Mouse (Mus musculus) hindbrain, embryonic 14.5 days (tissue): ENCODE measurements around the gene Bid. TPM values are rescaled to one million over a fixed set of nuclear protein-coding genes. Genes with fewer than 3 reads are reported as not detected.

Source experiments
- ATAC-seq: fragments of 200-750 bp; cut with Nextera tagmentation; 2 replicates; pipeline ENCODE4 v1.8.0; 2017; ENCODE audit warnings: moderate number of reproducible peaks, mild to moderate bottlenecking, moderate TSS enrichment, moderate library complexity; ENCODE audit not compliant: low FRiP score
- DNase-seq: peaks from one replicate; pipeline ENCODE4 v3.0.0-alpha.2; 2015; ENCODE audit warnings: low spot score
- H3K27ac ChIP-seq: fragments of 300-500 bp; sonication (generic); 2 replicates; pipeline ENCODE4 v1.5.1; 2014; ENCODE audit warnings: mild to moderate bottlenecking, moderate library complexity
- H3K27me3 ChIP-seq: fragments of 300-500 bp; sonication (generic); 2 replicates; pipeline ENCODE4 v1.6.1; 2014; ENCODE audit warnings: mild to moderate bottlenecking, low read length, mixed read lengths; ENCODE audit not compliant: control insufficient read depth, insufficient read depth
- H3K36me3 ChIP-seq: fragments of 300-500 bp; sonication (generic); replicated peaks from 2 replicates; pipeline ENCODE4 v1.6.1; 2014; ENCODE audit not compliant: control insufficient read depth, insufficient read depth
- H3K4me1 ChIP-seq: fragments of 300-500 bp; sonication (generic); replicated peaks from 2 replicates; pipeline ENCODE4 v1.6.1; 2014; ENCODE audit warnings: antibody characterized with exemption, low read length, mixed read lengths; ENCODE audit not compliant: control insufficient read depth, insufficient read depth
- H3K4me2 ChIP-seq: fragments of 300-500 bp; sonication (generic); replicated peaks from 2 replicates; pipeline ENCODE4 v1.6.1; 2014; ENCODE audit warnings: mild to moderate bottlenecking, moderate library complexity
- H3K4me3 ChIP-seq: fragments of 300-500 bp; sonication (generic); replicated peaks from 2 replicates; pipeline ENCODE4 v1.5.1; 2014; ENCODE audit warnings: mild to moderate bottlenecking, low read length
- H3K9ac ChIP-seq: fragments of 300-500 bp; sonication (generic); 2 replicates; pipeline ENCODE4 v1.6.1; 2014
- H3K9me3 ChIP-seq: fragments of 300-500 bp; sonication (generic); 2 replicates; pipeline ENCODE4 v1.6.1; 2016; ENCODE audit warnings: low read length; ENCODE audit not compliant: control insufficient read depth
- WGBS: fragments of 180-500 bp; shearing (Covaris S2); extraction: QIAGEN DNeasy Blood & Tissue Kit; methylation state at CpG from one replicate; pipeline ENCODE4 v1.1.7; 2014; 5-methylcytosine and 5-hydroxymethylcytosine counted together
- polyA plus RNA-seq: library from polyadenylated mRNA; unstranded; fragments of >200 nt; fragmentation: Nextera tagmentation; extraction: Ambion mirVana; gene quantifications from 2 replicates; pipeline ENCODE4 v1.2.1, GENCODE M21; 2014

Gene Bid
- polyA plus RNA-seq, 1 experiment from 2014 or later: 40.2 TPM

DNA sequence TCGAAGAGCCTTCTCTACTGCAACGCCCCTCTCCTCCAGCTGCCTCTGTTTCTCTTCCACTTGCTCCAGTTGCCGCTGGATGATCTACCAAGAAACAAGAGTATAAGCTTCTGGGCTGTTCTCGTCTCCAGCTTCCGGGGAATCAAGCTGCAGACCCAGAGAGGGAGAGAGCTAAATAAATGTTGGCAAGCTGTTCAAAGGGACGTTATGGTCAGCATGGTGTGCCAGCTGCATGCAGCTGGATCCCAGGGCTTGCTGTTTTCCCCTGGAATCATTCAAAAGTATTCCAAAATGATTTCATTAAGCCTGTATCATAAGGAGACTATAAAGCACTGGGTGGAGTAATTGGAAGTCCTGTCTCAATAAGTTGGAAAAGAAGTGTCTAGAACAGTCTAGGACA is 34.7 kb upstream of the Bid start:
- H3K4me3 ChIP-seq: no peak overlapping the region
- peaks cover 90% of the 10 kb centered on the region for H3K36me3 ChIP-seq
- no peak overlapping the region for H3K9ac ChIP-seq
- H3K9me3 ChIP-seq: no peaks in the 10 kb centered on the region
- no peaks in the 10 kb centered on the region for H3K4me1 ChIP-seq
- DNase-seq: no peak
- ATAC-seq: no peak
- H3K27me3 ChIP-seq: no peaks in the 10 kb centered on the region
- H3K4me2 ChIP-seq: no peak overlapping the region
- H3K27ac ChIP-seq: no peak overlapping the region
- WGBS: 93% methylated on average over 6 of the region's 6 CpGs

DNA sequence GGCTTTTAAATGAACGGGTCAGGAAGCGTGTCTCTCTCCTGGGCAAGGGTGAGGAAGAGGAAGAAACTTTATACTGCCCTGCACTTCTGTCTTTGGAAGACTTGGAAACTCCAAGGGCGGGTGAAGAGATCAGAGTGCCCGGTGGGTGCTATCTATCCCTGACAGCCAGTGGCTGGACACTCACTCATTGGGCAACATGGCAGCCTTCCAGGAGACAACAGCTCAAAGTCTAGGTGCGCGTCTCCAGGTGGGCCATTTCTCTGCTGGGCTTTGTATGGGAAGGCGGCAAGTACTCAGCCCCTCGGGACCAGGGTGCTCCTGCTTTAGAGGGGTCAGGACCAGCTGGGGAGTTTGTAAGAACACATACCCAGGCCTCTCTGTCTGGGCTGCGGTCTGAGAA is 28.9 kb upstream of the Bid start:
- no peaks in the 10 kb centered on the region for H3K9me3 ChIP-seq
- no peak overlapping the region for H3K4me2 ChIP-seq
- H3K9ac ChIP-seq: no peak overlapping the region
- 93% methylated on average over 9 of the region's 9 CpGs for WGBS
- H3K27ac ChIP-seq: no peak overlapping the region
- no peak for DNase-seq
- no peak for ATAC-seq
- H3K4me3 ChIP-seq: no peak overlapping the region
- H3K36me3 ChIP-seq: peaks cover 56% of the 10 kb centered on the region
- no peaks in the 10 kb centered on the region for H3K4me1 ChIP-seq
- no peaks in the 10 kb centered on the region for H3K27me3 ChIP-seq

DNA sequence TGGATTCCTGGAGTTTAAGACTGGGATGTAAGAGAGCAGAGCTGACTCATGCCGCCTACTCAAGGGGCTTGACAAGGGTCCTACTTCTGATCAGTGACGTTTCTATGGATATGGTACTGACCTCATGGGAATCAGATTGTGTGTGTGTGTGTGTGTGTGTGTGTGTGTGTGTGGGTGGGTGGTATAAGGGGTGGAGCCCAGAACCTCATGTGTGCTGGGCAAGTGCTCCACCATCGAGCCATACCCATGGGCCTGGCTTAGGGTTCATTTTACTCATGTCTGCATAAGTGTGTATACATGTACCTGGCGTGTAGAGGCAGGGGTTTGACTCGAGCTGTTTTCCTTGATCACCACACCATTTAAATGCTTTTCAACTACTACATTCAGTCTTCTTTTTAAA is 27.3 kb upstream of the Bid start:
- no peak overlapping the region for H3K4me3 ChIP-seq
- ATAC-seq: no peak
- DNase-seq: no peak
- no peaks in the 10 kb centered on the region for H3K9me3 ChIP-seq
- WGBS: 91% methylated on average over 5 of the region's 5 CpGs
- H3K4me1 ChIP-seq: no peaks in the 10 kb centered on the region
- H3K36me3 ChIP-seq: peaks cover 42% of the 10 kb centered on the region
- no peaks in the 10 kb centered on the region for H3K27me3 ChIP-seq
- no peak overlapping the region for H3K4me2 ChIP-seq
- H3K9ac ChIP-seq: no peak overlapping the region
- H3K27ac ChIP-seq: no peak overlapping the region

DNA sequence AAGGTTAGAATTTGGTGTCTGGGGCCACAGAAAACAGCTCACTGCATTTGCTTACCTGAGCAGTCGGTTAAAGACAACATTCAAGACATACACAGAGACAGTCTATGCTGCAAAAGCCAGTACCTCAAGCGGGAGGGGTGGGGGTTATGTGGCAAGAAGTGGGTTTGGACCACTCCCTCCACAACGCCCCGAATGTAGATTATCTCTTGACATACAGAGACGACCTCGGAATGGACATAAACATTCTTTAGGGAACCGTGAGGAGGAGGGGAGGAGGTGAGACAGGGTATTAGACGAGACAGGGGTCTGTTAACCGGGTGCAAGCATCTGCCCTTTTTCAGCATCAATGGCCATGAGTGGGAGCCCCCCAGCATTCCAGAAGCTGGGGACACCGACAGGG is 26.9 kb upstream of the Bid start:
- H3K4me2 ChIP-seq: no peak overlapping the region
- no peaks in the 10 kb centered on the region for H3K9me3 ChIP-seq
- ATAC-seq (no peak), DNase-seq (no peak)
- H3K27me3 ChIP-seq: no peaks in the 10 kb centered on the region
- 89% methylated on average over 10 of the region's 10 CpGs for WGBS
- H3K9ac ChIP-seq: no peak overlapping the region
- no peaks in the 10 kb centered on the region for H3K4me1 ChIP-seq
- no peak overlapping the region for H3K27ac ChIP-seq
- H3K4me3 ChIP-seq: no peak overlapping the region
- H3K36me3 ChIP-seq: peaks cover 38% of the 10 kb centered on the region

DNA sequence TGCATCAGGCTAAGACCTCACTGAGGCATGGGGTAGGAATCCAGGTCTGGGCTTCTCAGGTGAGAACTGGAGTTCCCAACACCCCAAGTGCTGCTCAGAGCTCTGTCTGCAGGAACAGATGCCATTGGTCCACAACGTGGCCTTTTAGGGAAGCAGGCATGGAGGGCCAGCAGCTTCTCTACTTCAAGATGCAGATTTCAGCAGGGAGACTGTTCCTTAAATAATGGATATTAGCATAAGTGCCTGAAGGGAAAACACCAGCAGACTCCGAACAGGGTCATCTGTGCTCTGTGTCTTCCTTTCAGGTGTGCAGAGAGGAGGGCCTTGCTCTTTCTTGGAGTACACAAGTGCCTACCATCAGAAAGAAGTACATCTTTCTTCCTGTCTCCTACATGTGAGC is 26.4 kb upstream of the Bid start:
- no peak overlapping the region for H3K4me3 ChIP-seq
- H3K36me3 ChIP-seq: peaks cover 34% of the 10 kb centered on the region
- H3K4me2 ChIP-seq: no peak overlapping the region
- no peaks in the 10 kb centered on the region for H3K27me3 ChIP-seq
- DNase-seq (no peak), ATAC-seq (no peak)
- no peaks in the 10 kb centered on the region for H3K9me3 ChIP-seq
- H3K4me1 ChIP-seq: no peaks in the 10 kb centered on the region
- 71% methylated on average over 2 of the region's 2 CpGs for WGBS
- H3K27ac ChIP-seq: no peak overlapping the region
- no peak overlapping the region for H3K9ac ChIP-seq

DNA sequence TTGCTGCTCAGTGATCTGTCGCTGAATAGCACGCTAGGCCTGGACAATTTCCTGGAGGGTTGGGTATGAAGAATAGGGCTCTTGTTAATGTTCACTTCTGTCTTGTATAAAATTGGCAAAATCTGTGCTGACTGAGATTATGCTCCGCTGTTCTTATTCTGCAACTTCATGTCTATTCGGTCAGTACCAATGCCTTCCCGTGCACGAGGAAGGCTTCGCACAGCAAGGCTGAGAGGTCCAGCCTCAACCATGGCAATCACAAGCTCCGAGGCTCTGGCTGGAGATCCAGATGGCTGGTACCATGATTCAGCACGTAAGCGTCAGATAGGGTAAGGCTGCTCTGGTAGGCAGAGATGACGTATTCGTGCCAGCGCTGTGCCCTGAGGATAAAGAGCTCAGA is 24.9 kb upstream of the Bid start:
- no peaks in the 10 kb centered on the region for H3K27me3 ChIP-seq
- WGBS: 93% methylated on average over 13 of the region's 13 CpGs
- peaks cover 19% of the 10 kb centered on the region for H3K36me3 ChIP-seq
- no peak overlapping the region for H3K9ac ChIP-seq
- no peak overlapping the region for H3K27ac ChIP-seq
- H3K4me2 ChIP-seq: no peak overlapping the region
- no peak for ATAC-seq
- H3K9me3 ChIP-seq: no peaks in the 10 kb centered on the region
- H3K4me1 ChIP-seq: no peaks in the 10 kb centered on the region
- no peak for DNase-seq
- no peak overlapping the region for H3K4me3 ChIP-seq

DNA sequence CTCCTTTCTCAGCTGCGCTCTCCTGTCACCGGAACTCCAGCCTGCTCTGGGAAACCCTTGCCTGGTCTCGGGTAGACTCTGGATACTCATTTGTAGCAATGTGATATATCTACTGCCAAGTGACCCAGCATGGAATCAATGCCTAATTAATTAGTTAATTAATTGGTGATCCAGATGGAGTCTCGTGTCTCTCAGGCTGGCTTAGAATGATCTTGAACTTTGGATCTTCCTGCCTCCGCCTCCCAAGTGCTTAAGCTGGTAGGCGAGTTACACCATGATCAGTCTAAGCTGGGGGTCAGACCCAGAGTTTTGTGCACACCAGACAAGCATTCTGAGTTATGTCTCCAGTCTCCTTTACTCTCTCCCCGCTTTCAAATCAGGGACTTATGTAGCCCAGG is 24.4 kb upstream of the Bid start:
- 78% methylated on average over 7 of the region's 7 CpGs for WGBS
- Histone ChIP-seq H3K27ac (no peak overlapping the region), H3K36me3 (peaks cover 14% of the 10 kb centered on the region), H3K4me2 (no peak overlapping the region), H3K27me3 (no peaks in the 10 kb centered on the region), H3K4me1 (no peaks in the 10 kb centered on the region), H3K9me3 (no peaks in the 10 kb centered on the region), H3K4me3 (no peak overlapping the region), H3K9ac (no peak overlapping the region)
- DNase-seq (no peak), ATAC-seq (no peak)

DNA sequence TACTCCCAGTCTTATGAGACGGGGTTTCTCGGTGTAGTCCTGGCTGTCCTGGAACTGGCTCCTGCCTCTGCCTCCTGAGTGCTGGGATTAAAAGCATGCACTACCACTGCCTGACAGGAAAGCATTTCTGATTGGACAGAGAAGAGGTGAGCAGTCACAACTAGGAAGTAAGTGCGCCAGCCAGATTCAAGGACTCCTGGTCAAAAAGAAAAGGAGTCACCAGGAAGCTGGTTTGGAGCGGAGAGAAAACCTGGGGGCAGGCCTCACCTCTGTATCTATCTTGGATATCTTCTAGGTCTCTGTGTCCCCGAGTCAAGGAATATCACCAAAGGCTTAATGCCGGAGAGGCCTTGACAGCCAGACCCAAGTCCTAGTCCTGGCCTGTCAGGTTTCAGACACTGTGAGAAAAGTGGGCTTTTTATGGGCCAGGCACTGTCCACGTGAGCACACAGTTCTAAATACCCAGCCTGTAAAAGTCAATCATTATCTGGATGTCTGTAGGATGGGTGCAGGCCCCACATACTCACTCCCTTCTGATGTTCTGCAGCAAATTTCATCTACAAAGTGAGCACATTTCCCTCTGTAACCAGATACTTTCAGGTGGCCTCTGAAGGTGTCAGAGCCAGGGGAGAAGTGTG is 23.9 kb upstream of the Bid start:
- H3K27ac ChIP-seq: no peak overlapping the region
- H3K27me3 ChIP-seq: no peaks in the 10 kb centered on the region
- no peak overlapping the region for H3K4me2 ChIP-seq
- WGBS: 89% methylated on average over 7 of the region's 7 CpGs
- no peak for DNase-seq
- no peaks in the 10 kb centered on the region for H3K4me1 ChIP-seq
- no peak for ATAC-seq
- H3K4me3 ChIP-seq: no peak overlapping the region
- H3K36me3 ChIP-seq: peaks cover 9% of the 10 kb centered on the region
- H3K9me3 ChIP-seq: no peaks in the 10 kb centered on the region
- H3K9ac ChIP-seq: no peak overlapping the region

DNA sequence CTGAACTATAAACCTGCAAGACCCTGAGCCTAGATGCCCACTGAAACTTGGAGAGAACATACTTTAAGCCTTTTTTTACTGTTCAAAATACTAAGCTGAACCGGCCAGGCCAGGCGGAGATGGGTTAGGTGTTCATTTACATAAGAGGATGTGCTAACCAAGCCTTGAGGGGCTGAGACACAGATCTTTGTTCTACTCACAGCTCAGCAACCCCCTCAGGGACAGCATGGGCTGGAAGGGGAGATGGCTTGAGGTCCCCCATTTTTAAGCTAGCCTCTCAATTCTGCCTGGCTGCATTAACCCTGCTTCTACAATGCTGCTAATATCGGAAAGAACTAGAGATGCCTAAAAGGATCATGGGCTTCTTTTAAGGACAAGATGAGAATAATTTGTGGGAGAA is 23.1 kb upstream of the Bid start:
- Histone ChIP-seq H3K4me1 (no peaks in the 10 kb centered on the region), H3K4me2 (no peak overlapping the region), H3K9me3 (no peaks in the 10 kb centered on the region), H3K36me3 (peaks cover 8% of the 10 kb centered on the region), H3K9ac (no peak overlapping the region), H3K27me3 (no peaks in the 10 kb centered on the region), H3K27ac (no peak overlapping the region), H3K4me3 (no peak overlapping the region)
- WGBS: 86% methylated on average over 3 of the region's 3 CpGs
- ATAC-seq: no peak
- DNase-seq: no peak

DNA sequence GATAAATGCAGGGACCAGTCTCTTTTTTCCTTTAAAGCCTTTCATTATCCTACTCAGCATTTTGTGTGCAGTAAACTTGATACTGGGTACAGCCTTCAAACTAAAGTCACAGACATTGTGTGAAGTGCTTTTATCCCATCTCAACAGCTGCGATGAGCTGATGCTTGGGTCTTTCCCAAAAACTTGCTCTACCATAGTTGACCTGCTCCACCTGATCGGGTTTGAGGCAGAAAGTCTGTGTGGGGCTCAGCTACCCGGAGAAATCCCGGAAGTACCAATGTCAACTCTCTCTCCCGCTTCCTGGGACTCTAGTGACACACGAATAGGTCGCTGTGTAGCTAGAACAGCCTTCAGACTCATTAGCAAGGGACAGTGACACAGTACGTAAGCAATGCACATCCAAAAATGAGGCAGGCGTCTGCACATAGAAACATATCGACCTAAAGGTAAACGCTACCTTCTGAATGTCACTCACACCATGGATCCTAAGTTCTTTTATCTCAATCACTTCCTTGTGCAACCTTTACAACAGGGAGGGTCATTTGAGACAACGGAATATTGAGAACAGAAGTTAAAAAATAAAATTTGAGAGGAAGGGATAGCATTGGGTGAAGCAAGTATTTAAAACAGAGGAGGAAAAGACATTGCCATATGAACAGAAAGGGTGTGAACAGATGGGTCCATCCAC is 22.3 kb upstream of the Bid start:
- DNase-seq (no peak), ATAC-seq (no peak)
- H3K9me3 ChIP-seq: no peaks in the 10 kb centered on the region
- H3K27me3 ChIP-seq: no peaks in the 10 kb centered on the region
- peaks cover 17% of the 10 kb centered on the region for H3K36me3 ChIP-seq
- no peak overlapping the region for H3K4me2 ChIP-seq
- H3K4me3 ChIP-seq: no peak overlapping the region
- WGBS: 93% methylated on average over 12 of the region's 12 CpGs
- H3K4me1 ChIP-seq: no peaks in the 10 kb centered on the region
- no peak overlapping the region for H3K9ac ChIP-seq
- H3K27ac ChIP-seq: no peak overlapping the region
